ENCODE assay signal across 8 mouse cellular contexts in the genomic region with DNA sequence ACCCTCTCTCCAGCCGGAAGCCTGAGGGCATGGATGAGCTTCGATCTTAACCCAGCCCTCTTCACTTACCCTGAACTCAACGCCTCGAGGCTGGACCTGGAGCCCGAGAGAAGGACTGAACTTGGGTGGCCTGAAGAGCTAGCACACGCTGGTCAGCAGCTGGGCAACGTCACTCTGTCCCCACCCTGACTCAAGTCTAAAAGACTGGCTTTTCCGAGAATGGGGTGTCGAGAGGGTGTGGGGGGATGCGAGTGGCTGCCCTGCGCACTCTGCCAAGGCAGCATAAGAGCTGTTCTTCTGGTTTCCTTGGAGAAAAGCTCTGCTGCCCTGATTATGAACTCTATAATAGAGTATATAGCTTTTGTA. TPM values are rescaled to one million over a fixed set of nuclear protein-coding genes. Genes with fewer than 3 reads are reported as not detected.
DNase-seq lines count a peak whose midpoint lies in the region; ATAC-seq and TF ChIP-seq lines count a peak whose summit lies in the region.

No protein-coding gene starts in this region.

- H3K27me3 ChIP-seq in heart, embryonic 14.5 days (ENCODE audit: control insufficient read depth, insufficient read depth, low read length), result peaks cover 13% of the 10 kb centered on the region
- peaks cover 25% of the 10 kb centered on the region for H3K27me3 ChIP-seq in forebrain, embryonic 16.5 days (replicated peaks; ENCODE audit: control insufficient read depth, insufficient read depth, low read length)

- H3K4me1 ChIP-seq in heart, embryonic 14.5 days (ENCODE audit: control insufficient read depth in 2 of 2, insufficient read depth in 2 of 2, low read length in 2 of 2), result peaks cover 36 to 51% of the 10 kb centered on the region in 2 experiments
- peaks cover 3 to 9% of the 10 kb centered on the region in 2 experiments; a peak in 3 of 4 replicates for H3K4me1 ChIP-seq in ES-E14 (ENCODE audit: control insufficient read depth in 2 of 2, insufficient read depth in 2 of 2, low read length in 2 of 2, poor library complexity in 1 of 2)
- H3K4me1 ChIP-seq in forebrain, embryonic 16.5 days (replicated peaks; ENCODE audit: control insufficient read depth, insufficient read depth, low read length), result peaks cover 50% of the 10 kb centered on the region

- DNase-seq in heart, postnatal 4 days, result no peak
- DNase-seq in ES-E14 (ENCODE audit: low read depth, low spot score), result no peak
- peak; percentile 57 for DNase-seq in lung, postnatal 36 days
- no peak for DNase-seq in spleen, postnatal 36 days (ENCODE audit: low spot score in 2 of 2)
- DNase-seq in left cerebral cortex, adult 8-10 months (ENCODE audit: low spot score in 2 of 2), result no peak
- DNase-seq in frontal cortex, postnatal 36 days (ENCODE audit: low spot score in 2 of 2), result no peak

- H3K27ac ChIP-seq in heart, embryonic 14.5 days (replicated peaks in 1 of 2; ENCODE audit: control insufficient read depth in 1 of 2, insufficient read depth in 1 of 2, low read depth in 2 of 2, low read length in 2 of 2), result peak overlapping the region; percentile 94 to 97
- no peak overlapping the region for H3K27ac ChIP-seq in ES-E14 (ENCODE audit: insufficient read depth, low read depth, low read length, poor library complexity, severe bottlenecking)
- no peak overlapping the region; the same call in 1 of the 2 replicates for H3K27ac ChIP-seq in forebrain, embryonic 16.5 days (ENCODE audit: low read length)

- peak overlapping the region; percentile 95 for H3K9ac ChIP-seq in heart, embryonic 14.5 days (ENCODE audit: low read length)
- peak overlapping the region; percentile 49 for H3K9ac ChIP-seq in ES-E14 (ENCODE audit: insufficient read depth, low read depth, low read length, poor library complexity, severe bottlenecking)
- H3K9ac ChIP-seq in forebrain, embryonic 16.5 days (replicated peaks; ENCODE audit: low read depth, low read length), result peak overlapping the region; percentile 55

- in situ Hi-C loops in ES-E14 (cut with MboI; ENCODE audit: low sequenced_read_pairs in 2 of 2, unreplicated experiment in 2 of 2), result no loop called here

- peak overlapping the region; percentile 86 for H3K4me2 ChIP-seq in heart, embryonic 14.5 days (ENCODE audit: low read length)
- H3K4me2 ChIP-seq in forebrain, embryonic 16.5 days (ENCODE audit: low read length), result peak overlapping the region; percentile 77

- 5% methylated on average over 11 of the region's 11 CpGs for WGBS in heart, embryonic 14.5 days
- WGBS in forebrain, embryonic 16.5 days, result 3% methylated on average over 11 of the region's 11 CpGs

- H3K4me3 ChIP-seq in heart, embryonic 14.5 days (ENCODE audit: control insufficient read depth in 1 of 2, insufficient read depth in 1 of 2, low read depth in 1 of 2, low read length in 2 of 2), result peak overlapping the region; percentile 75 to 87
- H3K4me3 ChIP-seq in ES-E14 (ENCODE audit: insufficient read depth in 1 of 2, low read depth in 1 of 2, low read length in 2 of 2, poor library complexity in 1 of 2, severe bottlenecking in 1 of 2), result peak overlapping the region; percentile 73 to 75
- peak overlapping the region; percentile 44 for H3K4me3 ChIP-seq in forebrain, embryonic 16.5 days (replicated peaks; ENCODE audit: low read length)

- no peaks in the 10 kb centered on the region for H3K9me3 ChIP-seq in heart, embryonic 14.5 days (ENCODE audit: control insufficient read depth, low read length)
- H3K9me3 ChIP-seq in ES-E14 (ENCODE audit: control insufficient read depth, insufficient read depth, low read depth, low read length), result no peaks in the 10 kb centered on the region
- no peaks in the 10 kb centered on the region for H3K9me3 ChIP-seq in forebrain, embryonic 16.5 days (ENCODE audit: control insufficient read depth, low read length)

- no peak for ATAC-seq in heart, embryonic 14.5 days (ENCODE audit: insufficient number of reproducible peaks, insufficient read depth, low FRiP score, low read depth)
- no peak for ATAC-seq in forebrain, embryonic 16.5 days

- H3K36me3 ChIP-seq in heart, embryonic 14.5 days (ENCODE audit: control insufficient read depth, insufficient read depth, low read length), result peaks cover 7% of the 10 kb centered on the region
- no peaks in the 10 kb centered on the region; the same call in 1 of the 2 replicates for H3K36me3 ChIP-seq in ES-E14 (ENCODE audit: control insufficient read depth, insufficient read depth, low read length, poor library complexity, severe bottlenecking)
- no peaks in the 10 kb centered on the region for H3K36me3 ChIP-seq in forebrain, embryonic 16.5 days (ENCODE audit: control insufficient read depth, insufficient read depth)

TF ChIP-seq in ES-E14, 5 proteins besides CTCF, POLR2A, EP300 and RAD21:
- TF ChIP-seq CHD2 (IDR thresholded peaks at IDR 0.05; ENCODE audit: low read depth, low read length) (no peak), ZNF384 (IDR thresholded peaks at IDR 0.05; ENCODE audit: low read depth, low read length) (no peak), MAFK (IDR thresholded peaks at IDR 0.05; ENCODE audit: insufficient read depth, low read depth, low read length) (no peak), ZC3H11A (IDR thresholded peaks at IDR 0.05; ENCODE audit: borderline replicate concordance, low read depth, low read length) (no peak), HCFC1 (IDR thresholded peaks at IDR 0.05; ENCODE audit: borderline replicate concordance, insufficient read depth, low read length) (no peak)
TF ChIP-seq in ES-E14: peak in this region for 0.

RNA-seq across cellular contexts. Expression of gene Id3, which starts 1.6 kb away (rescaled TPM):
- polyA plus RNA-seq in heart, embryonic 14.5 days (2014; fragmentation: Nextera tagmentation; extraction: Ambion mirVana), result 247 and 296 TPM in 2 replicates
- total RNA-seq in heart, postnatal 4 days (2021), result 10 to 100 TPM; 96.2 to 97.8 TPM
- 78.8 and 126 TPM in 2 replicates for total RNA-seq in ES-E14 (2012; rRNA removed)
- 85.1 and 102 TPM in 2 replicates for polyA plus RNA-seq in forebrain, embryonic 16.5 days (2015; fragmentation: Nextera tagmentation; extraction: Ambion mirVana)
- total RNA-seq in left cerebral cortex, adult 8-10 months (2022), result 10 to 100 TPM; 34.7 to 39.3 (median 38.4) TPM

RNA-seq across cellular contexts. Expression of gene E2f2, which starts 27.3 kb away (rescaled TPM):
- 2.5 and 3.1 TPM in 2 replicates for polyA plus RNA-seq in heart, embryonic 14.5 days (2014; fragmentation: Nextera tagmentation; extraction: Ambion mirVana)
- 1 to 10 TPM; 5.8 to 9.7 TPM for total RNA-seq in heart, postnatal 4 days (2021)
- 7.5 and 9.8 TPM in 2 replicates for total RNA-seq in ES-E14 (2012; rRNA removed)
- 3.9 and 4.3 TPM in 2 replicates for polyA plus RNA-seq in forebrain, embryonic 16.5 days (2015; fragmentation: Nextera tagmentation; extraction: Ambion mirVana)
- 1 to 10 TPM in 1 of 4 experiments, under 1 TPM in 3; 0.37 to 1.3 (median 0.48) TPM for total RNA-seq in left cerebral cortex, adult 8-10 months (2022)

Comparison
In these comparisons a context has a peak if more than half of its experiments do, and no peak if none do; other contexts are left out.
1. H3K27ac ChIP-seq: peak in heart, embryonic 14.5 days (2 of 2); none in ES-E14 (single experiment) and forebrain, embryonic 16.5 days (single experiment).
2. Peak in every context shown above with its lines, with median percentiles within 50 percentile points of each other: H3K4me3 ChIP-seq and H3K9ac ChIP-seq.